Mouse (Mus musculus): ENCODE measurements around the gene Glmp.
A peak's percentile ranks its signal among the peaks of the same experiment; 100 is the strongest.
"Not testable (repeated sequence)": the region's sequence is repeated elsewhere in the genome, so short reads cannot be mapped to it uniquely, and the experiment has no call there.

Gene Glmp

DNA sequence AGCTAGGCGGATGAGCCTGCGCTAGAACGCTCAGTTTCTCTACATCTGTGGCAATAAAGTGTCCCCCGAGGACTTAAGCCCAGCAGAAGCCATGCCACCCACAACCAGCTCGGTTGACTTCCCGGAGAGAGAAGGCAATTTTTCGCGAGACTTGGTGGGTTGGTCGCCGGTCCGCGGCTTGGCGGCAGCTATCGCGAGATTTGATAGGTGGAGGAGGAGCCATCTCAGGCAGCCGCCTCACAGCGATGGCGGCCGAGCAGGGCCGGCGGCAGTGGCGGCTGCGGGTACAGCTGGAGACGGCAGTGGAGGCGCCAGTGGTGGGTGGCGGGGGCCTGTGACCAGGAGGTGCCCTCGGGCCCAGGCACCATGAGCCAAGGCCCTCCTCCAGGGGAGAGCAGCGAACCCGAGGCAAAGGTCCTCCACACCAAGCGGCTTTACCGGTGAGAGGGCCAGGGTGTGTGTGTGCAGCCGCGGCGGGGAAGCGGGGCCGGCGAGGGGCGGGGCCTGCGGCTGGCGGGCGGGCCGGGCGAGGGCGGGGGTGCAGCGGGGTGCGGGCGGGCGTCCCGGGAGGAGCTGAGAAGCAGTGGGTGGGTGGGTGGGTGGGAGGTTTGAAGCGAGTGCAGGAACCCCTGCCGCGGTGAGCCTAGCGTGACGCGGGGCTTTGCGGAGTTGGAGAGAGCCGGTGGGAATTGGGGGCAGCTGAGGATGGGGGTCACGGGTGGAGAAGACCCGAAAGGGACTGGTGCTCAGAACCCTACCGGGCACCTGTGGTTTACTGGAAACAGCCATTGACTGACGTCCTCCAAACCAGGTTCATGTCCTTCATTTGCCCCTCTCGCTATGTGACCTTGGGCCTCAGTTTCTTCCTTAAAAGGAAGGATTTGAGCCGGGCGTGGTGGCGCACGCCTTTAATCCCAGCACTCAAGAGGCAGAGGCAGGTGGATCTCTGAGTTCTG is 11.5 kb downstream of the Glmp start, which contains the start of the genes Tmem79 and Smg5:
TSS of gene Tmem79 (minus strand) at position 91 of the 956 bp plus-strand sequence.
TSS of gene Smg5 (plus strand) at position 203 of the 956 bp plus-strand sequence.
- peak; percentile 97 for DNase-seq

DNA sequence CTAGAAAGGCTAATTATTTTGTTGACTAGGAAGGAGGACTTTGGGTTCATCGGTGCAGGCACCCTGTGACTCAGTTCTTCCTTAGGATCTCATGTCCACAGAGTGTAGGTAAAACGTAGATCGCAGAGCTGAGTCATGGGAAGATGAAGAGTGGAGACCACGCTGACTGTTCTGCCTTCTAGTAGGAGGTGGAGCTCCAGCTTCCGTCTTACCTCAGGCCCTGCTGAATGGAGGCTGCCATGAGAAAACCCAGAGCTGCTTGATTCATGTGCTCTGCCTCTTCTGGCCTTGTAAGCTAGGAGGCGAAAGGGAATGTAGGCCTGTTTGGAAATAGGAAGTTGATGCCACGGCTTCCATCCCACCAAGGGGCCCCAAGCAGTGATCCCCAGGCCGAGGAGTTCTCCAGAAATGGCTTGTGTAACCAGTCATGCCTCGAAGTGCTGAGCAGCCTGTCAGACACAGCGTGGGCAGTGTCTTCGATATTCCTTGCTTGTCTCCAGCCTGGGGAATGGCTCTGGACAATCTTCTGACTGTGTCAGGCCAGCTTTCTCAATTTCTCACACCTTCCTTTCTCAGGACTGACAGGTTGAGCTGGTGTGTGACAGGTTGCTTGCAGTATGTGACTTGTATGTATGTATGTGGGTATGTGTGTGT is 12.7 kb downstream of the Glmp start:
- DNase-seq: peak; percentile 25

- DNase-seq: no peak
These were observed 13.5 kb downstream of the Glmp start for GRCm38 (mm10) chr3:88338316-88338715.

GRCm38 (mm10) chr3:88339006-88339405 is 14.2 kb downstream of the Glmp start:
- no peak for DNase-seq

DNA sequence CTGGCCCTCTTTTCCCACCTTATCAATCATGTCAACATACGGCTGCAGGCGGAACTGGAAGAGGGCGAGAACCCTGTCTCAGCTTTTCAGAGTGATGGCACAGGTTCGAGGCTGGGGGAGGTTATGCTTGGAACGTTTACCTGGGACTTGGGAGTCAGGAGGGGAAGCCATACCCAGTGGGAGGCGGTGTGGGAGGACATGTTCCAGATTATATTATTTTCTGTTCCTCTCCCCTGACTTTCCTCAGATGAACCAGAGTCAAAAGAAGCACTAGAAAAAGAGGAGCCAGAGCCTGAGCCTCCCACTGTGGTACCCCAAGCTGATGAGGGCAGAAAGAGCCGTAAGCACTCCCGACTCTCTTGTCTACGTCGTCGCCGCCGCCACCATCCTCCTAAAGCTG is 25.9 kb downstream of the Glmp start:
- DNase-seq: no peak

DNA sequence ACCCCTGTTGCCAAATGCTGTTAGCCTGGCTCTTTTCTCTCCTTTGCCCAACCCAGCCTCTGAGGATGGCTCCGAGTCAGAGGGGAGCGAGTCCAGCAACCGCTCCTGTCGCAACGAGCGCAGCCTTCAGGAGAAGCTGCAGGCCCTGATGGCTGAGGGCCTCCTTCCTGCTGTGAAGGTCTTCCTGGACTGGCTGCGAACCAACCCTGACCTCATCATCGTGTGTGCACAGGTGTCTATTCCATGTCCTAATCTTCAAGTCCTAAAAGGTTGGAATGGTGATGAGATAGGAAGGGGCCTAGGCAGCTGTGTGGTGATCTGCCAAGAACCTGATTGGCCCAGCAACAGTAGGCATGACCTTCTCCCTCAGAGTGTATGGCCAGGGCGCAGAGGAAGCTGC is 28.1 kb downstream of the Glmp start:
- no peak for DNase-seq

DNA sequence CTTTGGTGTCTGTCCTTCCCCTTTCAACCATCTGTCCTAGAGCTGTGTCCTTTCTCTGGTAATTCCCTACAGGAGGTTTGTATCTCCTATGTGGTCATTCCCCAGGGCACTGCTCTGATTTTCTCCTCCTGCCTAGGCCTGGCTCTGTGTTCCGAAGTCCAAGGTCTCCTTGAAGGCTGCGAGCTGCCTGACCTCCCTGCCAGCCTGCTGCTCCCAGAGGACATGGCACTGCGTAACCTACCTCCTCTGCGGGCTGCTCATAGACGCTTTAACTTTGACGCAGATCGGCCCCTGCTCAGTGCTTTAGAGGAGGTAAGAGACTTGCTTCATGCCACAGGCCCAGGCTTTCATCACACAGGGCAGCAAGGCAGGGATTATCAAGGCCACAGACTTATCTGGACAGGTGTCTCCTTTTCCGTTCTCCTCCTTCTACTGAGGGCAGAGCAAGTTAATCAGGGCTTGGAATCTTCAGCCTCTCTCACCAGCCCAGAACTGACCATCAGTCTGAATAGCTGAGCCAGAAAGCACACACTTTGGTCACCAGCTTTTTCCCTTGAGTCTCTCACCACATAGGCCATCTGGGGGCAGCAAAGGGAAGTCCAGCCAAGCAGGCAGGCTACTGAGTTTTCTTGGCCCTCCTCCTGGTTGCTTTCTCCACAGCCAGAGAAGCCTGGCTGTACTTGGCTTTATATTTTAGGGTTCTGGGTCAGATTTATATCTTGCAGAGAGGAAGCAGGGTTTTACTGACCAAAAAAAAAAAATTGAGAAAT is 29.8 kb downstream of the Glmp start:
- no peak for DNase-seq

GRCm38 (mm10) chr3:88359584-88359983 is 34.8 kb downstream of the Glmp start:
- DNase-seq: no peak

- DNase-seq: no peak
These were observed 35.2 kb downstream of the Glmp start for GRCm38 (mm10) chr3:88359989-88360388.

DNA sequence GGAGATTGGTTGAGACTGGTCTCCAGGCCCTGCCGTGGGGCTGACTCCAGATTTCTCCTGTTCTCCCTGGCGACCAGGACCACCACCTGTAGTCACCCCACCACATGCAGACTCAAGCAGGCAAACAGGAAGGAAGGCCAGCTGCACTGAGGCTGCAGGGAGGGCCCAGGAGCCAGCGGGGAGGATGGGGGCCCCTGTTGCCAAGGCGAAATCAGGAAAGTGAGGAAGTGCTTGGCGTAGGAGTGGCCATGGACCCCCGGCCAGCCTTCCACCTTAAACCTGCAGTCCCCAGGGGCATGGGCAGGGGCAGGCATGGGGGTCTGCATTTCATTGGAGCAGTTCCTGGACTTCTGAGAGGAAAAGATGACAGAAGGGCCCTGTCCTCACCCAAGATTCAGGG is 36.3 kb downstream of the Glmp start:
- DNase-seq: peak; percentile 53

DNA sequence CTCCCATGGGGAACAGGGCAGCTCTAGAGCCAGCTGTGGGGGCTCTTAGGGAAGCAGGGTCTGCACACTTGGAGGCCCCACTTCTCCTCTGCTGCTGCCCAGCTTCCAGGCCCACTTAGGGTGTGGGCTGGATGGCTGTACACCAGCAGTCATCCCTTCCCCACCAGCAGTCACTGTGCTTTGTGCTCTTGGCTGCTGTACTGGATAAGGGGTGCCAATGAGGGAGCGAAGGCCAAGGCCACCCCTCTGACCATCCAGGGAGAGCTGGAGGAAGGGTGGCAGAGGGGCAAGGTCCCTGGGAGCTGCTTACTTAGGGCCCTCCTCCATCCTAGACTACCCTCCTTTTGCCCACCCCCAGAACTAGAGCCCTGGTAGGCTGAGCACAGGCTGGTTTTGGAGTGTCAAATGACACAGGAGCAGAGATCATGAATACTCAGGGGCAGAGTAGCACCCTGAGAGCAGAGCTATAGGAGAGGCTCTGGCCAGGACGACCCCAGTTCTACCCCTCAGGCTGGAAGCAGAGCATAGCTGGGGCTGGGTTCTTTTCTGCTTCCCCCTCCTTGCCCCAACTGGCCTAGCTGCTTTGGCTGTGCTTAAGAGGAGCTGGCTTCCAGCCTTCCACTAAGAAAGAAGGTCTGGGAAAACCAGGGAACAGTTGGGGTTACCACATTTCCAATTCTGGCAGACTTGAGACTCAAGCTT is 36.9 kb downstream of the Glmp start:
- no peak for DNase-seq

DNA sequence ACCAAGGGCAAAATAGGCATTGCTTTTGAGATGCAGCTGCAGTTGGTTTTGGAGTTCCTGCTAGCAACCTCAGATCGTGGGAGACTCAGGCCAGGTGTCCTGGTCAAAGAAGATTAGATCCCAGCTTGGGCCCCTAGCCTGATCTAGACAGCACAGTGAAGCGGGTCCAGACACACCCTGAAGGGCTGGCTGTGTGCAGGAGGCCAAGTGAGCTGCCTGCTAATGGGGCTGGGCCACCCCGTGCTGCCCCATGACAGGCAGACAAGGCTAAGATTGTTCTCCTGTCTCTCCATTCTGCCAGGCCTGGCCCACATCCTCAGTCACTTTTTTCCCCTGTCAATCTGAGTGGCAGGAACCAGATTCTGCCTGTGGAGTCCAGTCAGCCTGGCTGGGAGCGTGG is 38.9 kb downstream of the Glmp start:
- no peak for DNase-seq

DNA sequence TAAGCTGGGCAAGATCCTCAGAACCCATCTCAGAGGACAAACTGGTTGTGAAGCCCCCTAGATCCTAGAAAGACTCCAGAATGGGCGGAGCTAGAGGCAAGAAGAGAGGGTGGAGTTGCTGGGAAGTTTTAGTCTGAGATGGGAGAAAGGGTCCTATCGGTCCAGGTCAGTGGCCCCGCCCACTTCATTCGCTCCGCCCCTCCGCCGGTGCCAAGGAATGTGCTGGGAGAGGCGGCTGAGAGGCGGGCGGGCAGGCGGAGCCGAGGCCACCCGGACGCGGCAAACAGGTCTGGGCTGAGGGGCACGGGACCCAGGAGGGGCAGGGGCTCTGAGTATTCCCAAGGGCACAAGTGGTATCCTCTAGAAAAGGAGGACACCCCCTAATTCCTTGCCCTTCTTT is 39.5 kb downstream of the Glmp start, which contains the start of gene Paqr6:
TSS of gene Paqr6 (plus strand) at position 248 of the 400 bp plus-strand sequence.
- peak; percentile 48 for DNase-seq

DNA sequence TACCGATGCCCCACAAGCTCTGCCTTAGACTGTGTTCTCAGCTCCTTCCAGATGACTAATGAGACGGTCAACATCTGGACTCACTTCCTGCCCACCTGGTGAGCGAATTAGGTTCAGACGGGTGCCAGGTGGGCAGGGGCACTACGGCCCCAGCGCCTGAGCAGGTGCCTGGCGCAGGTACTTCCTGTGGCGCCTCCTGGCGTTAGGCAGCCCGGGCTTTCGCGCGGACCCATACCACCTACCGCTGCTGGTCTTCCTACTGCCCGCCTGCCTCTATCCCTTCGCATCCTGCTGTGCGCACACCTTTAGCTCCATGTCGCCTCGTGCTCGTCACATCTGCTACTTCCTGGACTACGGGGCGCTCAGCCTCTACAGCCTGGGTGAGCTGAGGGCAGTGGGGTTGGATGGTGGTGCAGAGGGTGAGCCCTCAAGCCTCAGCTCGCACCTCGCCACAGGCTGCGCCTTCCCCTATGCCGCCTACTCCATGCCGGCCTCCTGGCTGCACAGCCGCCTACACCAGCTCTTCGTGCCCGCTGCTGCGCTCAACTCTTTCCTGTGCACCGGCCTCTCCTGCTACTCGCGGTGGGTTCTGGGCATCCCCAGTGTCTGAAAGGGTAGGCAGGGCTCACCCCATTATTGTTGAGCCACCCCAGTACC is 41.0 kb downstream of the Glmp start:
- DNase-seq: peak; percentile 45

DNA sequence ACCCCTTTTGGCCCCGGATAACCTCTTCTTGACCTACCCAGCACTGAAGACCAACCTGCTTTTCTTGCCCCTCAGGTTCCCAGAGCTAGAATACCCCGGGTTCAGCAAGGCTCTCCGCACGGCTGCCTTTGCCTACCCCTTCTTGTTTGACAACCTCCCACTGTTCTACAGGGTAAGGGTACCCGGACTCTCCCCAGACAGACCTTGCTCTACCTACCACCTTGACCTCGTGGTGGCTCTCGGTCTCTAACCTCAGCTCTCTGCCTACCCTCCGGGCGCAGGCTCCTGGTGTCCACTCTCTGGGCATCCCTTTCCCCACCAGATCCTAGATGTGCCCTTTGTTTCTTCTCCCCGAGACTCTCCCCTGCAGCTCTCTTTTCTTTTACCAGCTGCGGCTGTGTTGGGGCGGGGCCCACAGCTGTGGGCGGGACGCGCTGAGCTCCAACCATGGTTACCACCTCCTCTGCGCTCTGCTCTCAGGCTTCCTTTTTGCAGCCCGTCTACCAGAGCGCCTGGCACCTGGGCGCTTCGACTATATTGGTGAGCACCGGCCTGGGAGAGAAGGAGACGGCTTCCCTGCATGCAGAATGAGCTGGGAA is 42.1 kb downstream of the Glmp start:
- peak; percentile 83 for DNase-seq

GRCm38 (mm10) chr3:88367517-88367916 is 42.7 kb downstream of the Glmp start:
- not testable (repeated sequence) for DNase-seq

GRCm38 (mm10) chr3:88368511-88368910 is 43.7 kb downstream of the Glmp start:
- not testable (repeated sequence) for DNase-seq

DNA sequence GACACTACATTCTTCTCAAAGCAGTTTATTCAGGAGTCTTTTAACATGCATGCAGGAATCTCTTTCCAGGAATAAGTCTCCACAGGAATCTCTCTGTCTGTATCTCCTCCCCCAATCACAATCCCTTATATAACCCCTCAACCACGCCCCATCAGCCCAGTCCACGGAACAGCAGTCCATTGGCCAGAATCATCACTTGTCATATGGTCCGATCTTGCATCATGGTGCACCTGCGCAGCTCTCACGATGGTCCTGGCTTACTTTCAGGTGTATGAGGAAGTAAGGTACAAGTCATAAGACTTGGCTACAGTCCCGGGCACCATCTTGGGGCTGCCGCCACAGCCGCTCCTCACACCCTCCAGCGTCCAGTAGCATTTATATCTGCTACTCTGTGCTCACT is 47.8 kb downstream of the Glmp start, which contains the start of gene Bglap3:
TSS of gene Bglap3 (minus strand) at position 101 of the 400 bp plus-strand sequence.
- not testable (repeated sequence) for DNase-seq

DNA sequence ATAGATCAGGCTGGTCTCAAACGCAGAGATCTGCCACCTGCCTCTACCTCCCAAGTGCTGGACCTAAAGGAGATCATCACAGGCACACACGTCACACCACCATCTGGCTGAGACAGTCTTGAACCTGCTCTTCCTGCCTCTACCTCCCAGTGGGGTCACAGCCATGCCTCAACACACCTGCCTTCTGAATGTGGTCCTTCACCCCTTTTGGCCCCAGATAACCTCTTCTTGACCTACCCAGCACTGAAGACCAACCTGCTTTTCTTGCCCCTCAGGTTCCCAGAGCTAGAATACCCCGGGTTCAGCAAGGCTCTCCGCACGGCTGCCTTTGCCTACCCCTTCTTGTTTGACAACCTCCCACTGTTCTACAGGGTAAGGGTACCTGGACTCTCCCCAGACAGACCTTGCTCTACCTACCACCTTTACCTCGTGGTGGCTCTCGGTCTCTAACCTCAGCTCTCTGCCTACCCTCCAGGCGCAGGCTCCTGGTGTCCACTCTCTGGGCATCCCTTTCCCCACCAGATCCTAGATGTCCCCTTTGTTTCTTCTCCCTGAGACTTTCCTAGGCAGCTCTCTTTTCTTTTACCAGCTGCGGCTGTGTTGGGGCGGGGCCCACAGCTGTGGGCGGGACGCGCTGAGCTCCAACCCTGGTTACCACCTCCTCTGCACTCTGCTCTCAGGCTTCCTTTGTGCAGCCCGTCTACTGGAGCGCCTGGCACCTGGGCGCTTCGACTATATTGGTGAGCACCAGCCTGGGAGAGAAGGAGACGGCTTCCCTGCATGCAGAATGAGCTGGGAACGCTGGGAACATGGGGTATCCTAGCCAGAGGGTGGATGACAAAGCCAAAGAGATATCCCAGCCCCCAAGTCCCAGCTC is 51.2 kb downstream of the Glmp start:
- DNase-seq: peak; percentile 67

DNA sequence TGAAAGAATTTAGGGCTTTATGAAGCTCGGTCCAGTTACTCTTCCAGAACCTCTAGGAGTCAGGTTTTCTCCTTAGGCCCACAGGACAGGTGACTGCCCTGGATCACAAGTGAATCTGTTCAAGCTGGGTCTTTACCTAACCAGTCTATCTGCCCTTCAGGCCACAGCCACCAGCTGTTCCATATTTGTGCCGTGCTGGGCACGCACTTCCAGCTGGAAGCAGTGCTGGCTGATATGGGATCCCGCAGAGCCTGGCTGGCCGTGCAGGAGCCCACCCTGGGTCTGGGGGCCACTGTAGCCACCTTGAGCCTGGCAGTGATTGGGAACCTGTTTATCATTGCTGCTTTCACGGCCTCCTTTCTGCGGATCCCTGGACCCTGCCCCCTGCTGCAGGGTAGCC is 51.8 kb downstream of the Glmp start:
- not testable (repeated sequence) for DNase-seq

All from thymus, postnatal 4 days (tissue).